Mouse (Mus musculus) intestine, embryonic 16.5 days (tissue): ENCODE measurements around the gene Whrn. TPM values are rescaled to one million over a fixed set of nuclear protein-coding genes. Genes with fewer than 3 reads are reported as not detected.

Source experiments
- ATAC-seq: fragments of 200-750 bp; cut with Nextera tagmentation; 2 replicates; pipeline ENCODE4 v1.8.0; 2017; ENCODE audit warnings: moderate TSS enrichment, moderate library complexity
- H3K27ac ChIP-seq: fragments of 300-500 bp; sonication (generic); 2 replicates; pipeline ENCODE4 v1.5.1; 2014; ENCODE audit warnings: mild to moderate bottlenecking, low read length
- H3K27me3 ChIP-seq: fragments of 300-500 bp; sonication (generic); replicated peaks from 2 replicates; pipeline ENCODE4 v1.6.1; 2014; ENCODE audit warnings: low read length, control low read depth, mixed read lengths; ENCODE audit not compliant: control insufficient read depth, insufficient read depth
- H3K36me3 ChIP-seq: fragments of 300-500 bp; sonication (generic); 2 replicates; pipeline ENCODE4 v1.6.1; 2014; ENCODE audit warnings: low read length, control low read depth; ENCODE audit not compliant: control insufficient read depth, insufficient read depth
- H3K4me1 ChIP-seq: fragments of 300-500 bp; sonication (generic); 2 replicates; pipeline ENCODE4 v1.6.1; 2014; ENCODE audit warnings: low read length, control low read depth, mixed read lengths; ENCODE audit not compliant: control insufficient read depth, insufficient read depth
- H3K4me2 ChIP-seq: fragments of 300-500 bp; sonication (generic); 2 replicates; pipeline ENCODE4 v1.6.1; 2014; ENCODE audit warnings: low read depth, low read length, control low read depth
- H3K4me3 ChIP-seq: fragments of 300-500 bp; sonication (generic); 2 replicates; pipeline ENCODE4 v1.5.1; 2014; ENCODE audit warnings: mild to moderate bottlenecking, low read length
- H3K9ac ChIP-seq: fragments of 300-500 bp; sonication (generic); 2 replicates; pipeline ENCODE4 v1.6.1; 2014; ENCODE audit warnings: low read depth, low read length
- H3K9me3 ChIP-seq: fragments of 300-500 bp; sonication (generic); 2 replicates; pipeline ENCODE4 v1.6.1; 2016; ENCODE audit warnings: low read length, control low read depth; ENCODE audit not compliant: control insufficient read depth
- WGBS: fragments of 180-500 bp; shearing (Covaris S2); extraction: QIAGEN DNeasy Blood & Tissue Kit; methylation state at CpG from one replicate; pipeline ENCODE4 v1.1.7; 2014; 5-methylcytosine and 5-hydroxymethylcytosine counted together
- polyA plus RNA-seq: library from polyadenylated mRNA; unstranded; fragments of >200 nt; fragmentation: Nextera tagmentation; extraction: Ambion mirVana; gene quantifications from 2 replicates; pipeline ENCODE4 v1.2.1, GENCODE M21; 2015

The Whrn gene
- 2.9 and 3.0 TPM in 2 replicates for polyA plus RNA-seq

- peaks cover 27% of the 10 kb centered on the region for H3K4me1 ChIP-seq
- WGBS: under 1% methylated on average over 26 of the region's 34 CpGs
- peak; percentile 80 for ATAC-seq
- no peaks in the 10 kb centered on the region for H3K9me3 ChIP-seq
- no peaks in the 10 kb centered on the region for H3K36me3 ChIP-seq
- H3K27ac ChIP-seq: peak within 1 kb of the TSS; percentile 45; the same call in 1 of the 2 replicates
- peak within 1 kb of the TSS; percentile 85 for H3K9ac ChIP-seq
- H3K4me2 ChIP-seq: peak within 1 kb of the TSS; percentile 97
- H3K27me3 ChIP-seq: peaks cover 5% of the 10 kb centered on the region
- peak within 1 kb of the TSS; percentile 74 for H3K4me3 ChIP-seq
Measured at GRCm38 (mm10) chr4:63495915-63496278, at the start of gene Whrn. Gene Whrn (minus strand): TSS chr4:63495991.

GRCm38 (mm10) chr4:63545231-63545958 lies 49.6 kb upstream of the Whrn start:
- no peak; the same call in 1 of the 2 replicates for ATAC-seq
- 13% methylated on average over 26 of the region's 26 CpGs for WGBS
- Histone ChIP-seq H3K36me3 (peaks cover 9% of the 10 kb centered on the region), H3K27me3 (no peaks in the 10 kb centered on the region), H3K4me3 (peak overlapping the region; percentile 65), H3K4me1 (peaks cover 22% of the 10 kb centered on the region), H3K9ac (peak overlapping the region; percentile 95), H3K4me2 (peak overlapping the region; percentile 54), H3K9me3 (no peaks in the 10 kb centered on the region), H3K27ac (peak overlapping the region; percentile 86)

GRCm38 (mm10) chr4:63544494-63545230 lies 48.9 kb upstream of the Whrn start, which contains the start of gene Atp6v1g1:
Gene Atp6v1g1 (plus strand): TSS chr4:63544772.
- Histone ChIP-seq H3K4me3 (peak within 1 kb of the TSS; percentile 65), H3K27me3 (no peaks in the 10 kb centered on the region), H3K9ac (peak within 1 kb of the TSS; percentile 95), H3K27ac (peak within 1 kb of the TSS; percentile 86), H3K36me3 (peaks cover 9% of the 10 kb centered on the region), H3K4me1 (peaks cover 22% of the 10 kb centered on the region), H3K4me2 (peak within 1 kb of the TSS; percentile 54), H3K9me3 (no peaks in the 10 kb centered on the region)
- under 1% methylated on average over 50 of the region's 57 CpGs for WGBS
- peak; percentile 94 for ATAC-seq

GRCm38 (mm10) chr4:63543746-63544493 lies 48.1 kb upstream of the Whrn start:
- Histone ChIP-seq H3K4me1 (peaks cover 22% of the 10 kb centered on the region), H3K27ac (no peak overlapping the region), H3K36me3 (peaks cover 1% of the 10 kb centered on the region), H3K27me3 (no peaks in the 10 kb centered on the region), H3K9ac (no peak overlapping the region), H3K4me2 (peak overlapping the region; percentile 18), H3K4me3 (peak overlapping the region; percentile 0; the same call in 1 of the 2 replicates), H3K9me3 (no peaks in the 10 kb centered on the region)
- 52% methylated on average over 10 of the region's 10 CpGs for WGBS
- peak; percentile 75 for ATAC-seq

- no peak overlapping the region for H3K4me2 ChIP-seq
- no peaks in the 10 kb centered on the region for H3K27me3 ChIP-seq
- no peaks in the 10 kb centered on the region for H3K36me3 ChIP-seq
- H3K4me3 ChIP-seq: no peak overlapping the region
- peaks cover 17% of the 10 kb centered on the region for H3K4me1 ChIP-seq
- WGBS: 40% methylated on average over 2 of the region's 2 CpGs
- ATAC-seq: no peak
- no peaks in the 10 kb centered on the region for H3K9me3 ChIP-seq
- no peak overlapping the region for H3K9ac ChIP-seq
- H3K27ac ChIP-seq: no peak overlapping the region
Measured at GRCm38 (mm10) chr4:63542209-63542608, 46.4 kb upstream of the Whrn start.

GRCm38 (mm10) chr4:63537602-63538001 lies 41.8 kb upstream of the Whrn start:
- no peaks in the 10 kb centered on the region for H3K27me3 ChIP-seq
- 78% methylated on average over 4 of the region's 4 CpGs for WGBS
- ATAC-seq: no peak

GRCm38 (mm10) chr4:63530409-63530808 lies 34.6 kb upstream of the Whrn start:
- WGBS: 77% methylated on average over 7 of the region's 7 CpGs
- H3K9ac ChIP-seq: no peak overlapping the region
- H3K27me3 ChIP-seq: no peaks in the 10 kb centered on the region
- no peak overlapping the region for H3K27ac ChIP-seq
- no peak overlapping the region for H3K4me2 ChIP-seq
- ATAC-seq: no peak
- H3K4me1 ChIP-seq: no peaks in the 10 kb centered on the region
- H3K36me3 ChIP-seq: no peaks in the 10 kb centered on the region
- no peak overlapping the region for H3K4me3 ChIP-seq
- no peaks in the 10 kb centered on the region for H3K9me3 ChIP-seq

More at GRCm38 (mm10) chr4:63537602-63538001, 41.8 kb upstream of the Whrn start:
- Histone ChIP-seq H3K4me2 (no peak overlapping the region), H3K4me3 (no peak overlapping the region), H3K9me3 (no peaks in the 10 kb centered on the region), H3K4me1 (no peaks in the 10 kb centered on the region), H3K9ac (no peak overlapping the region), H3K27ac (no peak overlapping the region), H3K36me3 (no peaks in the 10 kb centered on the region)

- H3K27me3 ChIP-seq: no peaks in the 10 kb centered on the region
- ATAC-seq: no peak
- 69% methylated on average over 6 of the region's 6 CpGs for WGBS
- H3K27ac ChIP-seq: no peak overlapping the region
- H3K9ac ChIP-seq: no peak overlapping the region
- H3K4me2 ChIP-seq: no peak overlapping the region
- no peaks in the 10 kb centered on the region for H3K9me3 ChIP-seq
- H3K36me3 ChIP-seq: no peaks in the 10 kb centered on the region
- H3K4me1 ChIP-seq: no peaks in the 10 kb centered on the region
- H3K4me3 ChIP-seq: no peak overlapping the region
Measured at GRCm38 (mm10) chr4:63528946-63529345, 33.2 kb upstream of the Whrn start.

GRCm38 (mm10) chr4:63525514-63525913 lies 29.7 kb upstream of the Whrn start:
- ATAC-seq: no peak
- WGBS: 74% methylated on average over 8 of the region's 8 CpGs
- H3K9ac ChIP-seq: no peak overlapping the region

More at GRCm38 (mm10) chr4:63525514-63525913, 29.7 kb upstream of the Whrn start:
- no peak overlapping the region for H3K4me3 ChIP-seq
- H3K27me3 ChIP-seq: no peaks in the 10 kb centered on the region
- H3K27ac ChIP-seq: no peak overlapping the region
- no peaks in the 10 kb centered on the region for H3K4me1 ChIP-seq
- H3K36me3 ChIP-seq: no peaks in the 10 kb centered on the region
- H3K9me3 ChIP-seq: no peaks in the 10 kb centered on the region
- H3K4me2 ChIP-seq: no peak overlapping the region
